Mouse (Mus musculus): Measurements from ENCODE around the gene Tfam. TPM values are rescaled to one million over a fixed set of nuclear protein-coding genes. Genes with fewer than 3 reads are reported as not detected.

The Tfam gene
- total RNA-seq, 2 experiments from 2014 or later, result 51.6 to 56.4 TPM

- intact Hi-C loops (cut with DNase I), result no loop called here
- no peak for DNase-seq
Observed at GRCm38 (mm10) chr10:71176341-71176740, 61.7 kb downstream of the Tfam start.

Other genes starting within 250 kb of the Tfam start
- gene Bicc1, start 78.6 kb downstream of the Tfam start, total RNA-seq (2021), result 1 to 10 TPM; 8.1 to 8.4 TPM
- gene Ube2d1, start 47.0 kb upstream of the Tfam start, total RNA-seq (2021), result 100 to 1,000 TPM; 152 to 220 TPM
- 100 to 1,000 TPM; 201 to 223 TPM for gene Cisd1, start 106.7 kb upstream of the Tfam start, total RNA-seq (2021)
- 10 to 100 TPM; 14.8 to 16.9 TPM for gene Ipmk, start 109.5 kb upstream of the Tfam start, total RNA-seq (2021)

Measured in gastrocnemius, postnatal 36 days (tissue).